Mouse (Mus musculus): ENCODE results near the gene Eif1. TPM values are rescaled to one million over a fixed set of nuclear protein-coding genes. Genes with fewer than 3 reads are reported as not detected.
"Not testable (repeated sequence)": the region's sequence is repeated elsewhere in the genome, so short reads cannot be mapped to it uniquely, and the experiment has no call there.

Gene Eif1
- total RNA-seq, 2 experiments from 2014 or later: 1,442 to 1,567 TPM

GRCm38 (mm10) chr11:100332766-100333515, 13.3 kb downstream of the Eif1 start:
- Histone ChIP-seq H3K4me3 (no peak overlapping the region), H3K27ac (no peak overlapping the region)
- intact Hi-C loops (cut with DNase I): no loop called here
- TF ChIP-seq CTCF (IDR thresholded peaks at IDR 0.05): no peak
- DNase-seq: no peak

- TF ChIP-seq CTCF (IDR thresholded peaks at IDR 0.05): no peak
- no peak for DNase-seq
- H3K27ac ChIP-seq: no peak within 1 kb of the TSS
- H3K4me3 ChIP-seq: no peak within 1 kb of the TSS
- intact Hi-C loops (cut with DNase I): no loop called here
Observed at GRCm38 (mm10) chr11:100333944-100334457, 14.3 kb downstream of the Eif1 start, which contains the start of gene Gast. TSS of gene Gast (plus strand) at chr11:100334407.

- Histone ChIP-seq H3K27ac (no peak overlapping the region), H3K4me3 (no peak overlapping the region)
- DNase-seq: no peak
- intact Hi-C loops (cut with DNase I): no loop called here
- TF ChIP-seq CTCF (IDR thresholded peaks at IDR 0.05): no peak
Observed at GRCm38 (mm10) chr11:100335731-100336130, 16.0 kb downstream of the Eif1 start.

GRCm38 (mm10) chr11:100344269-100344668, 24.6 kb downstream of the Eif1 start:
- no peak for DNase-seq
- TF ChIP-seq CTCF (IDR thresholded peaks at IDR 0.05): no peak
- Histone ChIP-seq H3K4me3 (no peak overlapping the region), H3K27ac (no peak overlapping the region)
- intact Hi-C loops (cut with DNase I): no loop called here

- intact Hi-C loops (cut with DNase I): no loop called here
- TF ChIP-seq CTCF (IDR thresholded peaks at IDR 0.05): peak; percentile 35
- DNase-seq: no peak
- Histone ChIP-seq H3K27ac (no peak overlapping the region), H3K4me3 (no peak overlapping the region)
Observed at GRCm38 (mm10) chr11:100352076-100352857, 32.6 kb downstream of the Eif1 start.

GRCm38 (mm10) chr11:100355151-100355951, 35.7 kb downstream of the Eif1 start:
- DNase-seq: peak; percentile 41
- TF ChIP-seq CTCF (IDR thresholded peaks at IDR 0.05): peak; percentile 4; the same call in 1 of the 2 replicates
- H3K27ac ChIP-seq: peak overlapping the region; percentile 58
- intact Hi-C loops (cut with DNase I): no loop called here
- peak overlapping the region; percentile 88 for H3K4me3 ChIP-seq

GRCm38 (mm10) chr11:100355972-100356818, 36.5 kb downstream of the Eif1 start, which contains the start of gene Hap1:
TSS of gene Hap1 (minus strand) at chr11:100356128.
- peak; percentile 76 for DNase-seq
- no peak for TF ChIP-seq CTCF (IDR thresholded peaks at IDR 0.05)
- intact Hi-C loops (cut with DNase I): no loop called here
- peak within 1 kb of the TSS; percentile 58 for H3K27ac ChIP-seq
- H3K4me3 ChIP-seq: peak within 1 kb of the TSS; percentile 88

DNA sequence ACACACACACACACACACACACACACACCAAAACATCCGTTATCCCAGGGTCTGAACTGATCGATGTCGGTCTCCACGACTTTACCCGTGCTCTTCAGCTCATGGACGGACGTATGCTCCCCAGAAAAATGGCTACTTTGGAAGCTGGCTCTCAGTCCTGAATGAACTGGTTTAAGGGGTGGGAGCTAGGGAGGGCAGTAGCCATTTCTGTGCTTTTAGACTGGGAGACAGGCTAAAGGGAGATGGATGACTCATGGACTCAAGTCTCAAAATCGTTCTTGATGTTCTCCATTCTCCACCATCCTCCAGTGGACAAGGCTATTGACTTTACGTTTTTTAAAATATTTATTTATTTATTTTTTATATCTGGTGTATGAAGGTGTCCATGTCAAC, 37.1 kb downstream of the Eif1 start:
- H3K4me3 ChIP-seq: no peak overlapping the region
- no peak for TF ChIP-seq CTCF (IDR thresholded peaks at IDR 0.05)
- intact Hi-C loops (cut with DNase I): no loop called here
- no peak overlapping the region for H3K27ac ChIP-seq
- DNase-seq: no peak

DNA sequence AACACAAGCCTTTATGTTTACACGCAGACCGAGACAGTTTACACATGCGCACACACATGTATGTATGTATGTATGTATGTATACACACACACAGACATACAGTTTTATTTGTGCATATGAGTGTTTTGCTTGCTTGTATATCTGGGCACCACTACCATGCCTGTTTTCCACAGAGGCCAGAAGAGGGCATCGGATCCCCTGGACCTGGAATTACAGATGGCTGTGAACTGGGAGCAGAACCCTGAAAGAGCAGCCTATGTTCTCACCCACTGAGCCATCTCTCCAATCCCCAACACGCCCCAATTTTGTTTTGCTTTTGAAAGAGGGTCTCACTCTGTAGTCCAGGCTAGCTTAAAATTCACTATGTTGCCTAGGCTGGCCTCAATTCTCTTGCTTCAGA, 37.7 kb downstream of the Eif1 start:
- Histone ChIP-seq H3K27ac (no peak overlapping the region), H3K4me3 (no peak overlapping the region)
- peak; percentile 7; the same call in 1 of the 2 replicates for TF ChIP-seq CTCF (IDR thresholded peaks at IDR 0.05)
- intact Hi-C loops (cut with DNase I): no loop called here
- no peak for DNase-seq

- no peak for DNase-seq
- intact Hi-C loops (cut with DNase I): loop anchor here (5.0 kb wide), 2 partner anchors 112 to 197 kb away; partner anchors contain the start of gene Klhl11
- Histone ChIP-seq H3K27ac (no peak overlapping the region), H3K4me3 (no peak overlapping the region)
- no peak for TF ChIP-seq CTCF (IDR thresholded peaks at IDR 0.05)
Observed at GRCm38 (mm10) chr11:100360175-100360574, 40.5 kb downstream of the Eif1 start.

DNA sequence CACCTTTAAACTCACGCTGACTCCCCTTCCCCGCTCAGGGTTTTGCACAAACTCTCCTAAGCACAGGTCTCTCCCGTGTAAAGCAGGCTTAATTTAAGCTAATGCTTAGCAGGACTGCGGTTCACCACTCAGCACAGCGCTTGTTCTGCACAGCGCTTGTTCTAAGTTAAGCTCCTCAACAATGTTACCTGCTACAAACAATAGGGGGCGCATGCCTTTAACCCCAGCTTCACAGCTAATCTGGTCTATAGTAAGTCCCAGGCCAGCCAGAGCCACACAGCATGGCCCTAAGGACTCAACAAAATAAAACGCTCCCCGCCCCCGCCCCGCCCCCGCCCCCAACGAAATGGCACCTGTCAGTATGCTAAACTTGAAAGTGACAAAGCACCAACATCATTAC, 41.4 kb downstream of the Eif1 start:
- H3K27ac ChIP-seq, H3K4me3 ChIP-seq, DNase-seq: not testable (repeated sequence)
- intact Hi-C loops (cut with DNase I): loop anchor here (5.0 kb wide), 2 partner anchors 111 to 196 kb away; partner anchors contain the start of gene Klhl11

Measured in gastrocnemius, adult 2 months (tissue).